In the genomic region with DNA sequence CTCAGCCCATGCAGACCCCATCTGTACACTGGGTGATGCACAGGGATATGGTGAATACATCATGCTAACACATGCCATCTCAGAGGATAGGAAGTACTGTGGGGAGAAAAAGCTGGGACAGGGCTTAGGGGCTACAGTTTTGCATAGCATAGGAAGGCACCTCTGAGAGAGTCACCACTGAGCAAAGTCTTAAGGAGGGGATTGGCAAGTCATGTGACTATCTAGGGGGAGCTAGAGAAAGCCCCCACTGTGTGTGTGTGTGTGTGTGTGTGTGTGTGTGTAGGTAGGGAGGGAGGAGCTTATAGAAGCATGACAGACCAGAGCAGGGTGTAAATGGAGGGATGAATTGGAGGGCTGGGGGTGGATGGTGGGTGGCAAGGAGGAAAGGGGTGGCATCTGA, we compare ENCODE assay signal across 17 mouse cellular contexts. TPM values are rescaled to one million over a fixed set of nuclear protein-coding genes. Genes with fewer than 3 reads are reported as not detected.
A peak's percentile ranks its signal among the peaks of the same experiment; 100 is the strongest.
DNase-seq lines count a peak whose midpoint lies in the region; ATAC-seq and TF ChIP-seq lines count a peak whose summit lies in the region.
"Had no signal": no experiment of that assay in that cellular context is flagged by ENCODE, and none has a peak within 500 bp of the region (broad histone marks: within the 10 kb centered on the region; RNA-seq: fewer than 3 reads in every experiment).

No protein-coding gene starts in this region.

- H3K4me2 ChIP-seq in midbrain, postnatal 0 days (ENCODE audit: low read depth, low read length, poor library complexity, severe bottlenecking), result no peak overlapping the region
- no peak overlapping the region for H3K4me2 ChIP-seq in midbrain, embryonic 16.5 days (ENCODE audit: low read length)
- peak overlapping the region; percentile 70; the same call in 1 of the 2 replicates for H3K4me2 ChIP-seq in embryonic facial prominence, embryonic 13.5 days
- H3K4me2 ChIP-seq in hindbrain, embryonic 13.5 days, result no peak overlapping the region

- no peak for DNase-seq in kidney, adult 2 months
- DNase-seq in kidney, postnatal 14 days, result no peak
- no peak for DNase-seq in midbrain, postnatal 0 days (ENCODE audit: low spot score)
- no peak for DNase-seq in cerebellum, adult 11-12 months
- DNase-seq: adrenal gland, postnatal 14 days; cerebellum, adult 8-10 months; left cerebral cortex, postnatal 4 days; liver, embryonic 13.5 days; lung, postnatal 10 days; right cerebral cortex, adult 18-20 months had no signal

- no peak for TF ChIP-seq POLR2A in kidney, adult 2 months (IDR thresholded peaks at IDR 0.05; ENCODE audit: low read depth, low read length)

- H3K4me3 ChIP-seq in kidney, adult 2 months (ENCODE audit: insufficient read depth, low read depth, low read length), result peak overlapping the region; percentile 61; the same call in 1 of the 2 replicates
- H3K4me3 ChIP-seq in midbrain, postnatal 0 days (ENCODE audit: low read depth, low read length), result no peak overlapping the region
- H3K4me3 ChIP-seq in midbrain, embryonic 16.5 days (ENCODE audit: low read depth, low read length), result no peak overlapping the region
- H3K4me3 ChIP-seq in embryonic facial prominence, embryonic 13.5 days, result no peak overlapping the region
- H3K4me3 ChIP-seq in hindbrain, embryonic 13.5 days, result no peak overlapping the region

- ATAC-seq in midbrain, postnatal 0 days (ENCODE audit: low FRiP score), result 0 out of 2 replicates have a peak, but pooled peaks have one; percentile 31
- no peak for ATAC-seq in midbrain, embryonic 16.5 days
- 0 out of 2 replicates have a peak, but pooled peaks have one; percentile 10 for ATAC-seq in embryonic facial prominence, embryonic 13.5 days (ENCODE audit: insufficient number of reproducible peaks, insufficient read depth, low FRiP score, low TSS enrichment, low read depth)
- no peak for ATAC-seq in hindbrain, embryonic 13.5 days (ENCODE audit: low FRiP score)
- ATAC-seq: forebrain, embryonic 14.5 days had no signal

- H3K9ac ChIP-seq in midbrain, postnatal 0 days (replicated peaks; ENCODE audit: low read length, poor library complexity, severe bottlenecking), result no peak overlapping the region
- no peak overlapping the region for H3K9ac ChIP-seq in midbrain, embryonic 16.5 days (ENCODE audit: low read depth, low read length)
- H3K9ac ChIP-seq in embryonic facial prominence, embryonic 13.5 days, result no peak overlapping the region
- no peak overlapping the region for H3K9ac ChIP-seq in hindbrain, embryonic 13.5 days
- H3K9ac ChIP-seq: embryonic facial prominence, embryonic 15.5 days; heart, embryonic 13.5 days; liver, embryonic 13.5 days had no signal

- TF ChIP-seq CTCF in kidney, adult 2 months (conservative IDR thresholded peaks at IDR 0.05; ENCODE audit: insufficient read depth, insufficient read length, low read depth, low read length), result no peak
- no peak for TF ChIP-seq CTCF in midbrain, postnatal 0 days (IDR thresholded peaks at IDR 0.05)

- no peak overlapping the region for H3K27ac ChIP-seq in kidney, adult 2 months (ENCODE audit: insufficient read depth, low read depth, low read length)
- H3K27ac ChIP-seq in midbrain, postnatal 0 days (ENCODE audit: low read depth, low read length), result no peak overlapping the region
- H3K27ac ChIP-seq in midbrain, embryonic 16.5 days (ENCODE audit: low read length), result no peak overlapping the region
- no peak overlapping the region for H3K27ac ChIP-seq in embryonic facial prominence, embryonic 13.5 days
- no peak overlapping the region for H3K27ac ChIP-seq in hindbrain, embryonic 13.5 days
- H3K27ac ChIP-seq: embryonic facial prominence, embryonic 15.5 days; heart, embryonic 13.5 days; kidney, embryonic 15.5 days; liver, embryonic 13.5 days had no signal

- H3K36me3 ChIP-seq in kidney, adult 2 months (ENCODE audit: control insufficient read depth, insufficient read depth, low read length), result no peaks in the 10 kb centered on the region
- no peaks in the 10 kb centered on the region for H3K36me3 ChIP-seq in midbrain, postnatal 0 days (ENCODE audit: insufficient read depth, low read length)
- H3K36me3 ChIP-seq in midbrain, embryonic 16.5 days (ENCODE audit: control insufficient read depth, insufficient read depth, low read length), result no peaks in the 10 kb centered on the region
- H3K36me3 ChIP-seq in embryonic facial prominence, embryonic 13.5 days, result no peaks in the 10 kb centered on the region
- no peaks in the 10 kb centered on the region for H3K36me3 ChIP-seq in hindbrain, embryonic 13.5 days
- H3K36me3 ChIP-seq: embryonic facial prominence, embryonic 15.5 days; heart, embryonic 13.5 days; kidney, embryonic 15.5 days; liver, embryonic 13.5 days had no signal

- H3K4me1 ChIP-seq in kidney, adult 2 months (ENCODE audit: control insufficient read depth, insufficient read depth, low read length), result peaks cover 11% of the 10 kb centered on the region
- H3K4me1 ChIP-seq in midbrain, postnatal 0 days (ENCODE audit: insufficient read depth, low read length), result 0 out of 2 replicates have a peak, but pooled peaks cover 2% of the 10 kb centered on the region
- no peaks in the 10 kb centered on the region for H3K4me1 ChIP-seq in midbrain, embryonic 16.5 days (ENCODE audit: control insufficient read depth, insufficient read depth, low read length)
- H3K4me1 ChIP-seq in embryonic facial prominence, embryonic 13.5 days, result peaks cover 33% of the 10 kb centered on the region
- peaks cover 15% of the 10 kb centered on the region for H3K4me1 ChIP-seq in hindbrain, embryonic 13.5 days (replicated peaks)

- H3K27me3 ChIP-seq in kidney, adult 2 months (replicated peaks; ENCODE audit: control insufficient read depth, insufficient read depth, low read length), result no peaks in the 10 kb centered on the region
- H3K27me3 ChIP-seq in midbrain, postnatal 0 days (ENCODE audit: insufficient read depth, low read length), result no peaks in the 10 kb centered on the region
- peaks cover 6% of the 10 kb centered on the region; the same call in 1 of the 2 replicates for H3K27me3 ChIP-seq in midbrain, embryonic 16.5 days (ENCODE audit: control insufficient read depth, insufficient read depth, low read depth, low read length)
- peaks cover 5% of the 10 kb centered on the region for H3K27me3 ChIP-seq in embryonic facial prominence, embryonic 13.5 days
- peaks cover 27% of the 10 kb centered on the region for H3K27me3 ChIP-seq in hindbrain, embryonic 13.5 days
- H3K27me3 ChIP-seq: embryonic facial prominence, embryonic 15.5 days had no signal

- H3K9me3 ChIP-seq in midbrain, postnatal 0 days (ENCODE audit: low read length), result no peaks in the 10 kb centered on the region
- H3K9me3 ChIP-seq in midbrain, embryonic 16.5 days (replicated peaks; ENCODE audit: control insufficient read depth, low read length, poor library complexity, severe bottlenecking), result no peaks in the 10 kb centered on the region
- no peaks in the 10 kb centered on the region for H3K9me3 ChIP-seq in embryonic facial prominence, embryonic 13.5 days
- no peaks in the 10 kb centered on the region for H3K9me3 ChIP-seq in hindbrain, embryonic 13.5 days
- H3K9me3 ChIP-seq: embryonic facial prominence, embryonic 15.5 days; heart, embryonic 13.5 days; kidney, embryonic 15.5 days; liver, embryonic 13.5 days had no signal

RNA-seq across cellular contexts. Expression of gene Nod2, which starts 1.2 kb away (rescaled TPM):
- 1.4 and 1.7 TPM in 2 replicates for polyA plus RNA-seq in kidney, adult 2 months (2012; rRNA removed)
- total RNA-seq in midbrain, postnatal 0 days (2014; rRNA removed), result 0.57 and 0.88 TPM in 2 replicates
- 0.17 and 0.18 TPM in 2 replicates for polyA plus RNA-seq in midbrain, postnatal 0 days (2015; fragmentation: Nextera tagmentation; extraction: Ambion mirVana)
- polyA plus RNA-seq in midbrain, embryonic 16.5 days (2015; fragmentation: Nextera tagmentation; extraction: Ambion mirVana), result 0.12 and 0.19 TPM in 2 replicates
- 0.30 and 0.31 TPM in 2 replicates for polyA plus RNA-seq in embryonic facial prominence, embryonic 13.5 days (2015; fragmentation: Nextera tagmentation; extraction: Ambion mirVana)
- polyA plus RNA-seq in hindbrain, embryonic 13.5 days (2015; fragmentation: Nextera tagmentation; extraction: Ambion mirVana), result 0.08 and 0.12 TPM in 2 replicates

RNA-seq across cellular contexts. Expression of gene Snx20, which starts 12.4 kb away (rescaled TPM):
- polyA plus RNA-seq in kidney, adult 2 months (2012; rRNA removed), result 1.8 and 2.0 TPM in 2 replicates
- 0.80 and 1.4 TPM in 2 replicates for total RNA-seq in midbrain, postnatal 0 days (2014; rRNA removed)
- 2.0 and 2.1 TPM in 2 replicates for polyA plus RNA-seq in midbrain, postnatal 0 days (2015; fragmentation: Nextera tagmentation; extraction: Ambion mirVana)
- 1.3 and 1.5 TPM in 2 replicates for polyA plus RNA-seq in midbrain, embryonic 16.5 days (2015; fragmentation: Nextera tagmentation; extraction: Ambion mirVana)
- 1.5 and 1.8 TPM in 2 replicates for polyA plus RNA-seq in embryonic facial prominence, embryonic 13.5 days (2015; fragmentation: Nextera tagmentation; extraction: Ambion mirVana)
- polyA plus RNA-seq in hindbrain, embryonic 13.5 days (2015; fragmentation: Nextera tagmentation; extraction: Ambion mirVana), result 1.2 and 1.3 TPM in 2 replicates

RNA-seq across cellular contexts. Expression of gene Cyld, which starts 48.5 kb away (rescaled TPM):
- polyA plus RNA-seq in kidney, adult 2 months (2012; rRNA removed), result 8.4 and 10.0 TPM in 2 replicates
- total RNA-seq in midbrain, postnatal 0 days (2014; rRNA removed), result 19.1 and 23.6 TPM in 2 replicates
- polyA plus RNA-seq in midbrain, postnatal 0 days (2015; fragmentation: Nextera tagmentation; extraction: Ambion mirVana), result 11.8 and 14.3 TPM in 2 replicates
- 18.4 and 19.8 TPM in 2 replicates for polyA plus RNA-seq in midbrain, embryonic 16.5 days (2015; fragmentation: Nextera tagmentation; extraction: Ambion mirVana)
- 13.0 and 14.3 TPM in 2 replicates for polyA plus RNA-seq in embryonic facial prominence, embryonic 13.5 days (2015; fragmentation: Nextera tagmentation; extraction: Ambion mirVana)
- polyA plus RNA-seq in hindbrain, embryonic 13.5 days (2015; fragmentation: Nextera tagmentation; extraction: Ambion mirVana), result 16.2 and 17.4 TPM in 2 replicates

Comparison
In these comparisons a context has a peak if more than half of its experiments do, and no peak if none do; other contexts are left out.
1. ATAC-seq: peak in midbrain, postnatal 0 days (single experiment) and embryonic facial prominence, embryonic 13.5 days (single experiment); none in midbrain, embryonic 16.5 days (single experiment) and hindbrain, embryonic 13.5 days (single experiment).